Comparison of ENCODE assay signal across 24 mouse cellular contexts in genomic region chr5:127289659-127290058, GRCm38 (mm10). TPM values are rescaled to one million over a fixed set of nuclear protein-coding genes. Genes with fewer than 3 reads are reported as not detected.
A peak's percentile ranks its signal among the peaks of the same experiment; 100 is the strongest.
DNase-seq lines count a peak whose midpoint lies in the region; ATAC-seq and TF ChIP-seq lines count a peak whose summit lies in the region.
"Had no signal": no experiment of that assay in that cellular context is flagged by ENCODE, and none has a peak within 500 bp of the region (broad histone marks: within the 10 kb centered on the region; RNA-seq: fewer than 3 reads in every experiment).

No protein-coding gene starts in this region.

- peak; percentile 50 for DNase-seq in cerebellum, adult 11-12 months
- no peak for DNase-seq in cerebellum, adult 18-20 months
- DNase-seq in cerebellum, postnatal 10 days, result peak; percentile 22 to 29
- DNase-seq in G1E (ENCODE audit: low spot score), result no peak
- DNase-seq: adrenal gland, adult 2 months; adrenal gland, postnatal 10 days; adrenal gland, postnatal 25 days; B cell, adult 2 months; cerebellum, postnatal 36 days; embryo, embryonic 11 days had no signal

- no peaks in the 10 kb centered on the region for H3K4me1 ChIP-seq in megakaryocyte, embryonic 14.5 days
- no peaks in the 10 kb centered on the region for H3K4me1 ChIP-seq in G1E (ENCODE audit: insufficient read depth, low read depth, low read length)

- no peak for TF ChIP-seq CTCF in G1E (IDR thresholded peaks at IDR 0.05; ENCODE audit: low read depth, low read length)

- no peaks in the 10 kb centered on the region for H3K27me3 ChIP-seq in megakaryocyte, embryonic 14.5 days (replicated peaks)
- no peaks in the 10 kb centered on the region for H3K27me3 ChIP-seq in G1E (ENCODE audit: insufficient read depth, low read length)
- H3K27me3 ChIP-seq: CH12.LX; embryonic facial prominence, embryonic 13.5 days; embryonic facial prominence, embryonic 15.5 days; forebrain, embryonic 12.5 days had no signal

- no peak for ATAC-seq in cerebellum, adult (ENCODE audit: insufficient number of reproducible peaks, low FRiP score, low TSS enrichment)
- no peak for ATAC-seq in megakaryocyte, adult 5-6 weeks (ENCODE audit: poor library complexity, severe bottlenecking)
- ATAC-seq in G1E (ENCODE audit: extremely low read depth, insufficient number of reproducible peaks, low FRiP score, poor library complexity, severe bottlenecking), result peak; percentile 4; the same call in 1 of the 2 replicates
- ATAC-seq: CD4-positive, CD25-positive, alpha-beta regulatory T cell, adult 4 months; forebrain, embryonic 14.5 days; forebrain, embryonic 16.5 days had no signal

- H3K36me3 ChIP-seq in megakaryocyte, embryonic 14.5 days (replicated peaks; ENCODE audit: low read length), result no peaks in the 10 kb centered on the region
- H3K36me3 ChIP-seq in G1E (replicated peaks), result no peaks in the 10 kb centered on the region
- H3K36me3 ChIP-seq: embryonic facial prominence, embryonic 15.5 days; forebrain, embryonic 12.5 days had no signal

- H3K9me3 ChIP-seq in megakaryocyte, embryonic 14.5 days, result peaks cover 62% of the 10 kb centered on the region
- H3K9me3 ChIP-seq in G1E (replicated peaks), result peaks cover 41% of the 10 kb centered on the region
- H3K9me3 ChIP-seq: forebrain, embryonic 12.5 days had no signal

- H3K4me3 ChIP-seq in megakaryocyte, embryonic 14.5 days (replicated peaks), result peak overlapping the region; percentile 35
- no peak overlapping the region for H3K4me3 ChIP-seq in G1E (ENCODE audit: low read depth, low read length)
- H3K4me3 ChIP-seq: embryonic facial prominence, embryonic 13.5 days; embryonic facial prominence, embryonic 15.5 days; erythroblast, embryonic 14.5 days; forebrain, embryonic 10.5 days; forebrain, embryonic 12.5 days had no signal

RNA-seq across cellular contexts. Expression of gene Tmem132c, which starts 48.1 kb away (rescaled TPM):
- not detected in 2 replicates for polyA plus RNA-seq in megakaryocyte, embryonic 14.5 days (2012; ENCODE audit: insufficient read depth, low replicate concordance)
- total RNA-seq in megakaryocyte, adult 5-6 weeks (2015), result not detected in 2 replicates
- not detected in 2 replicates for total RNA-seq in megakaryocyte, adult 5-6 weeks (2017)
- total RNA-seq in G1E (2014; fragmentation: Nextera tagmentation) (not detected in 2 replicates), G1E (2017) (not detected in 2 replicates)
- not detected in 2 replicates for polyA plus RNA-seq in G1E (2012)
- total RNA-seq: CH12.LX; common myeloid progenitor, adult 5-6 weeks; MEL had no signal
- polyA plus RNA-seq: CD4-positive, CD25-positive, alpha-beta regulatory T cell, adult 4 months; erythroblast, embryonic 14.5 days had no signal

Comparison
In these comparisons a context has a peak if more than half of its experiments do, and no peak if none do; other contexts are left out.
1. DNase-seq: peak in cerebellum, adult 11-12 months (single experiment) and cerebellum, postnatal 10 days (2 of 2); none in cerebellum, adult 18-20 months (0 of 2) and G1E (single experiment).